Mouse (Mus musculus): ENCODE data around the gene A630089N07Rik. TPM values are rescaled to one million over a fixed set of nuclear protein-coding genes. Genes with fewer than 3 reads are reported as not detected.

A630089N07Rik gene
- polyA plus RNA-seq, 1 experiment from 2014 or later = 45.7 TPM

GRCm38 (mm10) chr16:97957626-97958025 is 124.6 kb downstream of the A630089N07Rik start:
- no peaks in the 10 kb centered on the region for H3K4me1 ChIP-seq (replicated peaks; ENCODE audit: control insufficient read depth, insufficient read depth, low read length)
- H3K27me3 ChIP-seq (ENCODE audit: control insufficient read depth, insufficient read depth, low read length) = no peaks in the 10 kb centered on the region
- no peak overlapping the region for H3K4me3 ChIP-seq (ENCODE audit: low read depth, low read length)
- DNase-seq (ENCODE audit: low spot score) (no peak), ATAC-seq (replicated peaks; ENCODE audit: low FRiP score) (no peak)
- H3K27ac ChIP-seq (ENCODE audit: low read depth, low read length) = no peak overlapping the region
- no peak overlapping the region for H3K9ac ChIP-seq (ENCODE audit: low read length)
- H3K9me3 ChIP-seq (ENCODE audit: control insufficient read depth, low read length) = no peaks in the 10 kb centered on the region
- H3K4me2 ChIP-seq (ENCODE audit: low read depth, low read length, severe bottlenecking) = no peak overlapping the region
- H3K36me3 ChIP-seq (ENCODE audit: control insufficient read depth, insufficient read depth, low read length) = no peaks in the 10 kb centered on the region

- 96% methylated on average over 2 of the region's 2 CpGs for WGBS
- no peaks in the 10 kb centered on the region for H3K36me3 ChIP-seq (ENCODE audit: control insufficient read depth, insufficient read depth, low read length)
- H3K4me1 ChIP-seq (replicated peaks; ENCODE audit: control insufficient read depth, insufficient read depth, low read length) = no peaks in the 10 kb centered on the region
- no peak overlapping the region for H3K27ac ChIP-seq (ENCODE audit: low read depth, low read length)
- no peak for ATAC-seq (replicated peaks; ENCODE audit: low FRiP score)
- H3K4me2 ChIP-seq (ENCODE audit: low read depth, low read length, severe bottlenecking) = no peak overlapping the region
- H3K9me3 ChIP-seq (ENCODE audit: control insufficient read depth, low read length) = no peaks in the 10 kb centered on the region
- no peak overlapping the region for H3K9ac ChIP-seq (ENCODE audit: low read length)
- no peaks in the 10 kb centered on the region for H3K27me3 ChIP-seq (ENCODE audit: control insufficient read depth, insufficient read depth, low read length)
- no peak for DNase-seq (ENCODE audit: low spot score)
- H3K4me3 ChIP-seq (ENCODE audit: low read depth, low read length) = no peak overlapping the region
Observed at GRCm38 (mm10) chr16:97956011-97956410, 126.2 kb downstream of the A630089N07Rik start.

DNA sequence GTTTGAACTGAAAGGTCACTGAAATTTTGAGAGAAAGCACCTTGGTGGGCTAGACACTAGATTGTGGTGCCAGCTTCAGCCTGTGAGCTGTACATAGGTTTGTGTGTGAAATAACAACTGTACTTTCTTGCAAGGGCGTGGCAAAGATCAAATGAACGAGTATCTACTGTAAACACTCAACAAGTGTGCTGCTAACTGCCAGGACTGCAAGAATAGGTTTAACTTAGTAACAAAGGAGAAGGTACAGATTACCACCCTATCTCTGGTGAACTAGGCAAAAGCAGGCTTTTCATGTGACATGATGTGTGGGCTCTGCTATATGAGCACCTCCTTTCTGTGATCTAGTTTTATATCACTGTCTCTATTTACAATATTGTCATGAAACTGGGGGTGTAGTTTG is 128.9 kb downstream of the A630089N07Rik start:
- Histone ChIP-seq H3K27ac (ENCODE audit: low read depth, low read length) (no peak overlapping the region), H3K9me3 (ENCODE audit: control insufficient read depth, low read length) (no peaks in the 10 kb centered on the region), H3K4me1 (replicated peaks; ENCODE audit: control insufficient read depth, insufficient read depth, low read length) (no peaks in the 10 kb centered on the region), H3K4me3 (ENCODE audit: low read depth, low read length) (no peak overlapping the region), H3K27me3 (ENCODE audit: control insufficient read depth, insufficient read depth, low read length) (no peaks in the 10 kb centered on the region), H3K36me3 (ENCODE audit: control insufficient read depth, insufficient read depth, low read length) (no peaks in the 10 kb centered on the region; the same call in 1 of the 2 replicates), H3K4me2 (ENCODE audit: low read depth, low read length, severe bottlenecking) (no peak overlapping the region), H3K9ac (ENCODE audit: low read length) (no peak overlapping the region)
- 90% methylated on average over 2 of the region's 2 CpGs for WGBS
- ATAC-seq (replicated peaks; ENCODE audit: low FRiP score) (no peak), DNase-seq (ENCODE audit: low spot score) (no peak)

DNA sequence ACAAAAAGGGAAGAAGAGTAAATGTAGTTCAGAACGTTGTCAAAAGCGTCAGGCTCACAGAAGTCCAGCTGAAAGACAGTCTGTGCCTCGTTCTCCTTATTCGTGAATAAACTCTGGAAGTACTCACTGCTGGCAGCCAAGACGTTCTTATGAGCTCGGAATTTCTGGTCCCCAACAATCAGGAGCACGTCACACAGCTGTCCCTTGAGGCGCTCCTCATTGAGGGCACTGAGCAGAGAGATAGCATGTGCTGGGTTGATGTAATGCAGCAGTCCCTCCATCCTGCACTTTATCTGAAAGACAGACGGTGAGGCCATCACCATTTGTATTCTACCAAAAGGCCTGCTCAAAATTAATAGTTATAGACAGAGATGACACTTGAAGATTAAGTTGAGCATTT is 129.4 kb downstream of the A630089N07Rik start:
- ATAC-seq (replicated peaks; ENCODE audit: low FRiP score) (no peak), DNase-seq (ENCODE audit: low spot score) (no peak)
- Histone ChIP-seq H3K9me3 (ENCODE audit: control insufficient read depth, low read length) (no peaks in the 10 kb centered on the region), H3K4me1 (replicated peaks; ENCODE audit: control insufficient read depth, insufficient read depth, low read length) (no peaks in the 10 kb centered on the region), H3K4me3 (ENCODE audit: low read depth, low read length) (no peak overlapping the region), H3K36me3 (ENCODE audit: control insufficient read depth, insufficient read depth, low read length) (no peaks in the 10 kb centered on the region; the same call in 1 of the 2 replicates), H3K9ac (ENCODE audit: low read length) (no peak overlapping the region), H3K27ac (ENCODE audit: low read depth, low read length) (no peak overlapping the region), H3K27me3 (ENCODE audit: control insufficient read depth, insufficient read depth, low read length) (no peaks in the 10 kb centered on the region), H3K4me2 (ENCODE audit: low read depth, low read length, severe bottlenecking) (no peak overlapping the region)
- 92% methylated on average over 9 of the region's 9 CpGs for WGBS

GRCm38 (mm10) chr16:97952371-97952770 is 129.9 kb downstream of the A630089N07Rik start:
- DNase-seq (ENCODE audit: low spot score) (no peak), ATAC-seq (replicated peaks; ENCODE audit: low FRiP score) (no peak)
- Histone ChIP-seq H3K9ac (ENCODE audit: low read length) (no peak overlapping the region), H3K4me1 (replicated peaks; ENCODE audit: control insufficient read depth, insufficient read depth, low read length) (no peaks in the 10 kb centered on the region), H3K9me3 (ENCODE audit: control insufficient read depth, low read length) (no peaks in the 10 kb centered on the region), H3K27ac (ENCODE audit: low read depth, low read length) (no peak overlapping the region), H3K36me3 (ENCODE audit: control insufficient read depth, insufficient read depth, low read length) (no peaks in the 10 kb centered on the region; the same call in 1 of the 2 replicates), H3K4me2 (ENCODE audit: low read depth, low read length, severe bottlenecking) (no peak overlapping the region), H3K4me3 (ENCODE audit: low read depth, low read length) (no peak overlapping the region), H3K27me3 (ENCODE audit: control insufficient read depth, insufficient read depth, low read length) (no peaks in the 10 kb centered on the region)
- 89% methylated on average over 4 of the region's 4 CpGs for WGBS

Other genes starting within 250 kb of the A630089N07Rik start
- gene Prdm15, start 230.6 kb downstream of the A630089N07Rik start, polyA plus RNA-seq (2014; fragmentation: Nextera tagmentation; extraction: Ambion mirVana) = 19.0 and 20.0 TPM in 2 replicates
- gene C2cd2, start 119.9 kb downstream of the A630089N07Rik start, polyA plus RNA-seq (2014; fragmentation: Nextera tagmentation; extraction: Ambion mirVana) = 14.7 and 19.6 TPM in 2 replicates
- gene Zbtb21, start 119.8 kb downstream of the A630089N07Rik start, polyA plus RNA-seq (2014; fragmentation: Nextera tagmentation; extraction: Ambion mirVana) = 14.4 and 15.2 TPM in 2 replicates
- 20.0 and 22.7 TPM in 2 replicates for gene B230307C23Rik, start 85.1 kb downstream of the A630089N07Rik start, polyA plus RNA-seq (2014; fragmentation: Nextera tagmentation; extraction: Ambion mirVana)

Measured in forebrain, embryonic 11.5 days (tissue).